Mouse (Mus musculus) heart, embryonic 15.5 days (tissue): Measurements from ENCODE around the gene Slf2. TPM values are rescaled to one million over a fixed set of nuclear protein-coding genes. Genes with fewer than 3 reads are reported as not detected.

Experiments used
- polyA plus RNA-seq: library from polyadenylated mRNA; unstranded; fragments of >200 nt; fragmentation: Nextera tagmentation; extraction: Ambion mirVana; gene quantifications from 2 replicates; pipeline ENCODE4 v1.2.1, GENCODE M21; 2015

The Slf2 gene
- polyA plus RNA-seq, 1 experiment from 2014 or later: 28.1 TPM

Other genes starting within 250 kb of the Slf2 start
- not detected in 2 replicates for gene Pax2, start 175.1 kb upstream of the Slf2 start, polyA plus RNA-seq
- 0.50 and 1.1 TPM in 2 replicates for gene Sema4g, start 58.0 kb downstream of the Slf2 start, polyA plus RNA-seq
- gene Twnk, start 74.5 kb downstream of the Slf2 start, polyA plus RNA-seq: 19.4 TPM in 2 replicates
- 60.2 and 60.7 TPM in 2 replicates for gene Mrpl43, start 75.3 kb downstream of the Slf2 start, polyA plus RNA-seq
- gene Lzts2, start 83.3 kb downstream of the Slf2 start, polyA plus RNA-seq: 44.5 and 56.9 TPM in 2 replicates
- 0.11 and 0.16 TPM in 2 replicates for gene Pdzd7, start 114.6 kb downstream of the Slf2 start, polyA plus RNA-seq
- 16.1 and 22.1 TPM in 2 replicates for gene Sfxn3, start 116.4 kb downstream of the Slf2 start, polyA plus RNA-seq
- gene Kazald1, start 144.1 kb downstream of the Slf2 start, polyA plus RNA-seq: 14.1 and 18.4 TPM in 2 replicates
- gene Tlx1, start 219.5 kb downstream of the Slf2 start, polyA plus RNA-seq: 0.28 and 0.40 TPM in 2 replicates